ENCODE assay signal across 11 mouse cellular contexts in genomic region chr16:72688185-72688681, GRCm38 (mm10).
A peak's percentile ranks its signal among the peaks of the same experiment; 100 is the strongest.
DNase-seq lines count a peak whose midpoint lies in the region; ATAC-seq and TF ChIP-seq lines count a peak whose summit lies in the region.
"Had no signal": no experiment of that assay in that cellular context is flagged by ENCODE, and none has a peak within 500 bp of the region (broad histone marks: within the 10 kb centered on the region; RNA-seq: fewer than 3 reads in every experiment).

No protein-coding gene starts in this region.

- H3K27me3 ChIP-seq in liver, embryonic 14.5 days (ENCODE audit: control insufficient read depth, insufficient read depth, low read length), result no peaks in the 10 kb centered on the region
- H3K27me3 ChIP-seq in forebrain, embryonic 14.5 days (replicated peaks; ENCODE audit: control insufficient read depth, insufficient read depth, low read length), result 0 out of 2 replicates have a peak, but pooled peaks cover 5% of the 10 kb centered on the region
- H3K27me3 ChIP-seq: kidney, embryonic 15.5 days had no signal

- no peak overlapping the region for H3K4me3 ChIP-seq in liver, embryonic 14.5 days (ENCODE audit: insufficient read depth in 1 of 2, low read depth in 2 of 2, low read length in 2 of 2)
- H3K4me3 ChIP-seq in forebrain, embryonic 14.5 days (ENCODE audit: low read depth, low read length), result no peak overlapping the region
- H3K4me3 ChIP-seq: kidney, embryonic 15.5 days had no signal

- no peaks in the 10 kb centered on the region for H3K36me3 ChIP-seq in liver, embryonic 14.5 days (replicated peaks; ENCODE audit: control insufficient read depth, insufficient read depth, low read depth)
- H3K36me3 ChIP-seq in forebrain, embryonic 14.5 days (ENCODE audit: control insufficient read depth, insufficient read depth, low read length), result no peaks in the 10 kb centered on the region
- H3K36me3 ChIP-seq: kidney, embryonic 15.5 days had no signal

- no peak overlapping the region for H3K9ac ChIP-seq in liver, embryonic 14.5 days (replicated peaks)
- no peak overlapping the region for H3K9ac ChIP-seq in forebrain, embryonic 14.5 days (ENCODE audit: low read length)
- H3K9ac ChIP-seq: kidney, embryonic 15.5 days had no signal

- 63% methylated on average over 6 of the region's 6 CpGs for WGBS in liver, embryonic 14.5 days (ENCODE audit: insufficient replicate concordance)
- 73% methylated on average over 6 of the region's 6 CpGs for WGBS in forebrain, embryonic 14.5 days

- peak overlapping the region; percentile 20; the same call in 1 of the 2 replicates for H3K27ac ChIP-seq in liver, embryonic 14.5 days
- H3K27ac ChIP-seq in forebrain, embryonic 14.5 days (ENCODE audit: low read depth, low read length), result no peak overlapping the region
- H3K27ac ChIP-seq: kidney, embryonic 15.5 days had no signal

- ATAC-seq in liver, embryonic 14.5 days (ENCODE audit: insufficient read depth), result peak; percentile 69
- no peak for ATAC-seq in forebrain, embryonic 14.5 days

- H3K4me2 ChIP-seq in liver, embryonic 14.5 days (ENCODE audit: low read depth), result no peak overlapping the region
- no peak overlapping the region for H3K4me2 ChIP-seq in forebrain, embryonic 14.5 days (ENCODE audit: low read length)
- H3K4me2 ChIP-seq: kidney, embryonic 15.5 days had no signal

- H3K4me1 ChIP-seq in liver, embryonic 14.5 days (replicated peaks; ENCODE audit: control insufficient read depth in 2 of 2, insufficient read depth in 2 of 2, low read length in 1 of 2), result peaks cover 0 to 14% of the 10 kb centered on the region in 2 experiments; a peak in 2 of 4 replicates
- H3K4me1 ChIP-seq in forebrain, embryonic 14.5 days (ENCODE audit: control insufficient read depth, insufficient read depth, low read length), result peaks cover 15% of the 10 kb centered on the region

- DNase-seq in adrenal gland, adult 2 months, result peak; percentile 65
- no peak for DNase-seq in adrenal gland, postnatal 25 days
- DNase-seq in urinary bladder, postnatal 14 days (ENCODE audit: low spot score), result peak; percentile 16
- DNase-seq in urinary bladder, adult 2 months (ENCODE audit: low spot score), result no peak
- peak in 2 of 3 experiments; percentile 7 to 18 for DNase-seq in liver, embryonic 14.5 days (ENCODE audit: low read depth in 3 of 3, low spot score in 3 of 3)
- DNase-seq in heart, postnatal 4 days, result no peak
- DNase-seq in forebrain, embryonic 14.5 days (ENCODE audit: low spot score), result no peak
- no peak for DNase-seq in gastrocnemius, adult 18-20 months (ENCODE audit: low spot score)
- DNase-seq: cerebellum, adult 9-11 months; right cerebral cortex, postnatal 25 days had no signal

- TF ChIP-seq CTCF in liver, embryonic 14.5 days (IDR thresholded peaks at IDR 0.05; ENCODE audit: low read depth), result no peak

- no peaks in the 10 kb centered on the region for H3K9me3 ChIP-seq in liver, embryonic 14.5 days (ENCODE audit: control insufficient read depth, low read length)
- H3K9me3 ChIP-seq in forebrain, embryonic 14.5 days (replicated peaks; ENCODE audit: control insufficient read depth, low read length), result no peaks in the 10 kb centered on the region
- H3K9me3 ChIP-seq: kidney, embryonic 15.5 days had no signal

- no peak for TF ChIP-seq EP300 in liver, embryonic 14.5 days (IDR thresholded peaks at IDR 0.05; ENCODE audit: low read depth)

Comparison
In these comparisons a context has a peak if more than half of its experiments do, and no peak if none do; other contexts are left out.
1. DNase-seq: peak in adrenal gland, adult 2 months (single experiment), urinary bladder, postnatal 14 days (single experiment) and liver, embryonic 14.5 days (2 of 3); none in adrenal gland, postnatal 25 days (single experiment), urinary bladder, adult 2 months (single experiment), heart, postnatal 4 days (single experiment), forebrain, embryonic 14.5 days (single experiment) and gastrocnemius, adult 18-20 months (single experiment).